Mouse (Mus musculus) embryonic fibroblast, embryonic 13.5 days (primary cell): ENCODE measurements around the gene Nlgn2.

Experiments
- CTCF ChIP-seq: IDR thresholded peaks from 2 replicates; pipeline ENCODE4 v1.5.1; 2011; ENCODE audit warnings: mild to moderate bottlenecking, control low read depth, low read length, moderate library complexity, borderline replicate concordance; ENCODE audit not compliant: insufficient read depth
- POLR2A ChIP-seq: IDR thresholded peaks from 2 replicates; pipeline ENCODE4 v1.6.1; 2011; ENCODE audit warnings: low read depth, mild to moderate bottlenecking, control low read depth, low read length, moderate library complexity

DNA sequence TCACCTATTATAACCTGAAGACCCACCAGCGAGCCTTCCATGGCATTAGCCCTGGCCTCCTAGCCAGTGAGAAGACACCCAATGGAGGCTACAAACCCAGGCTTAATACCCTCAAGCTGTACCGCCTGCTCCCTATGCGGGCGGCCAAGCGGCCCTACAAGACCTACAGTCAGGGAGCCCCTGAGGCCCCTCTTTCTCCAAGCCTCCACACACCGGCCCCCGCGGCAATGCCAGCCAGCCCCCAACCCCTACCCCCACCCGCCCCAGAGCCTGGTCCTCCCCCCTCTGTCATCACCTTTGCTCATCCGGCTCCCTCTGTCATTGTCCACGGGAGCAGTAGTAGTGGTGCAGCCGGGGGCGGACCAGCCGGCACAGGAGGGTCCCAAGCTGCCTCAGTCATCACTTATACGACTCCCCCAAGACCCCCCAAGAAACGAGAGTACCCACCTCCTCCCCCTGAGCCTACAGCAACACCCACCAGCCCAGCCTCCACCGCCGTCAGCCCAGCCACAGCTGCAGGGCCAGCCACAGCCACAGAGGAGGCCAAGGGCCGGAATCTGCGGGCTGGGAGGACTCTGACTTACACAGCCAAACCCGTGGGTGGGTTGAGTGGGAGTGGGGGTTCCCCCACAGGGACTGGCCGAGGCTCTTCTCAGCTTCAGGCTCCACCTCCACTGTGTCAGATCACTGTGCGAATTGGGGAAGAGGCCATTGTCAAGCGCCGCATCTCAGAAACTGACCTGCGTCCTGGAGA, 59.9 kb downstream of the Nlgn2 start:
- TF ChIP-seq CTCF (no peak), POLR2A (no peak)
